11 mouse cellular contexts compared by ENCODE assay signal in the genomic region with DNA sequence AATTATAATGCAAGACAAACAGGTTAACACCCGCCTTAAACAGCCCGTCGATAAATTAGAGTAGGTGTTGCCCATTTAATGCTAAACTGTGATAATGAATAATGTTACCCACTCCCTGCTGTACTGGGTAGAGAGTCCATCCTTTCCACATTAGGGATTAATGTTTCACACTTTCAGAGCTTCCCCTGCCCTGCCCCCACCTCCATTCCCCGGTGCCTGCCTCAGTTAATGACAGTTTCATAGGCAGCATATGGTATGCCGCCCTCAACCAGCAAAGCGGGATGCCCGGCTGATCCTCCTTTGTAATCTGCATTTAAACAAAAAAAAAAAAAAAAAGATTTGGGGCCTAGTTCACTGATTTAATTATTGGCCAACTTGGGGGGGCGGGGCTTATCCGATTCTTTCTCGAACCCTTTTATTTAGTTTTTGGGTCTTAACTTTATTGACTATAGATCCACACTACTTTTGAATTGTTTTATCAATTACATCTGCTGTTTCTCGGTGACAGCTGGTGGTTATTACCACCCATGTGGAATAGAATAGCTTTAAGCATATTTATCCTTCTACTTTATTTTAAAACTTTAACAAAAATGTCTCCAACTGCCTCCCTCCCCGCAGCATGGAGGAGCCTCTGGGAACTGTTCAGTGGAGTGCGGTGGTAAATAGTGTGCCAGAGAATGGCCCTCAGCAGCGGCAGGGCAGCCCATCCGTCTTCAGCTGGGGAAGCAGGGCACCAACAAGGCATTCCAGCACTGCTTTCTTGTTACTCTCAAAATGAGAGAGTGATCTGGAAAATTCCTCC.
DNase-seq lines count a peak whose midpoint lies in the region; ATAC-seq and TF ChIP-seq lines count a peak whose summit lies in the region.
"Had no signal": no experiment of that assay in that cellular context is flagged by ENCODE, and none has a peak within 500 bp of the region (broad histone marks: within the 10 kb centered on the region; RNA-seq: fewer than 3 reads in every experiment).

No protein-coding gene starts in this region.

- H3K9me3 ChIP-seq in forebrain, embryonic 10.5 days, result no peaks in the 10 kb centered on the region
- no peaks in the 10 kb centered on the region for H3K9me3 ChIP-seq in forebrain, postnatal 0 days (ENCODE audit: low read length)
- no peaks in the 10 kb centered on the region for H3K9me3 ChIP-seq in neural tube, embryonic 12.5 days
- H3K9me3 ChIP-seq: embryonic facial prominence, embryonic 15.5 days had no signal

- peaks cover 32% of the 10 kb centered on the region for H3K4me1 ChIP-seq in forebrain, embryonic 10.5 days
- H3K4me1 ChIP-seq in forebrain, postnatal 0 days (ENCODE audit: insufficient read depth), result peaks cover 3% of the 10 kb centered on the region; the same call in 1 of the 2 replicates
- peaks cover 23% of the 10 kb centered on the region for H3K4me1 ChIP-seq in neural tube, embryonic 12.5 days

- H3K4me3 ChIP-seq in forebrain, embryonic 10.5 days, result no peak overlapping the region
- H3K4me3 ChIP-seq in forebrain, postnatal 0 days (ENCODE audit: low read depth, low read length), result no peak overlapping the region
- H3K4me3 ChIP-seq in neural tube, embryonic 12.5 days, result no peak overlapping the region
- H3K4me3 ChIP-seq: embryonic facial prominence, embryonic 15.5 days; gastrocnemius, adult 2 months had no signal

- peaks cover 55% of the 10 kb centered on the region for H3K27me3 ChIP-seq in forebrain, embryonic 10.5 days (ENCODE audit: poor library complexity, severe bottlenecking)
- no peaks in the 10 kb centered on the region for H3K27me3 ChIP-seq in forebrain, postnatal 0 days (ENCODE audit: insufficient read depth, low read length)
- no peaks in the 10 kb centered on the region for H3K27me3 ChIP-seq in neural tube, embryonic 12.5 days (replicated peaks)

- no peak for ATAC-seq in forebrain, postnatal 0 days
- ATAC-seq in neural tube, embryonic 12.5 days (ENCODE audit: low FRiP score, low read depth), result peak; percentile 50; the same call in 1 of the 2 replicates
- no peak for ATAC-seq in erythroblast, adult 5-6 weeks (replicated peaks; ENCODE audit: low FRiP score, poor library complexity, severe bottlenecking)

- no peak for TF ChIP-seq CTCF in forebrain, postnatal 0 days (IDR thresholded peaks at IDR 0.05; ENCODE audit: low read depth)

- no peak overlapping the region for H3K4me2 ChIP-seq in forebrain, postnatal 0 days (ENCODE audit: low read depth)
- H3K4me2 ChIP-seq in neural tube, embryonic 12.5 days (replicated peaks), result no peak overlapping the region
- H3K4me2 ChIP-seq: embryonic facial prominence, embryonic 15.5 days had no signal

- DNase-seq in forebrain, embryonic 10.5 days (ENCODE audit: extremely low spot score, low spot score), result no peak
- no peak for DNase-seq in forebrain, postnatal 0 days
- DNase-seq in lung, postnatal 14 days, result peak; percentile 18
- DNase-seq in lung, postnatal 25 days (ENCODE audit: low spot score), result no peak
- peak; percentile 35 for DNase-seq in hindlimb bud, embryonic 11.5 days (ENCODE audit: extremely low spot score, low read depth, low spot score)
- DNase-seq in adrenal gland, postnatal 10 days, result no peak
- DNase-seq: gastrocnemius, adult 2 months; liver had no signal

- no peaks in the 10 kb centered on the region for H3K36me3 ChIP-seq in forebrain, embryonic 10.5 days (replicated peaks)
- no peaks in the 10 kb centered on the region; the same call in 1 of the 2 replicates for H3K36me3 ChIP-seq in forebrain, postnatal 0 days (ENCODE audit: insufficient read depth)
- H3K36me3 ChIP-seq in neural tube, embryonic 12.5 days, result no peaks in the 10 kb centered on the region; the same call in 1 of the 2 replicates
- H3K36me3 ChIP-seq: embryonic facial prominence, embryonic 15.5 days had no signal

- no peak overlapping the region for H3K9ac ChIP-seq in forebrain, postnatal 0 days
- H3K9ac ChIP-seq in neural tube, embryonic 12.5 days, result no peak overlapping the region
- H3K9ac ChIP-seq: embryonic facial prominence, embryonic 15.5 days had no signal

- WGBS in forebrain, embryonic 10.5 days, result 21% methylated on average over 15 of the region's 15 CpGs
- 21% methylated on average over 15 of the region's 15 CpGs for WGBS in forebrain, postnatal 0 days
- WGBS in neural tube, embryonic 12.5 days, result 18% methylated on average over 15 of the region's 15 CpGs

- peak overlapping the region; percentile 54; the same call in 1 of the 2 replicates for H3K27ac ChIP-seq in forebrain, embryonic 10.5 days
- no peak overlapping the region for H3K27ac ChIP-seq in forebrain, postnatal 0 days (ENCODE audit: low read depth, low read length)
- no peak overlapping the region for H3K27ac ChIP-seq in neural tube, embryonic 12.5 days
- H3K27ac ChIP-seq: embryonic facial prominence, embryonic 15.5 days; gastrocnemius, adult 2 months had no signal

Comparison
In these comparisons a context has a peak if more than half of its experiments do, and no peak if none do; other contexts are left out.
1. DNase-seq: peak in lung, postnatal 14 days (single experiment) and hindlimb bud, embryonic 11.5 days (single experiment); none in forebrain, embryonic 10.5 days (single experiment), forebrain, postnatal 0 days (single experiment), lung, postnatal 25 days (single experiment) and adrenal gland, postnatal 10 days (single experiment).